Mouse (Mus musculus): Measurements from ENCODE around the gene Tk2. TPM values are rescaled to one million over a fixed set of nuclear protein-coding genes. Genes with fewer than 3 reads are reported as not detected.
"Not testable (repeated sequence)": the region's sequence is repeated elsewhere in the genome, so short reads cannot be mapped to it uniquely, and the experiment has no call there.

Gene Tk2
- polyA plus RNA-seq (2015; fragmentation: Nextera tagmentation; extraction: Ambion mirVana) = 40.2 and 46.7 TPM in 2 replicates

DNA sequence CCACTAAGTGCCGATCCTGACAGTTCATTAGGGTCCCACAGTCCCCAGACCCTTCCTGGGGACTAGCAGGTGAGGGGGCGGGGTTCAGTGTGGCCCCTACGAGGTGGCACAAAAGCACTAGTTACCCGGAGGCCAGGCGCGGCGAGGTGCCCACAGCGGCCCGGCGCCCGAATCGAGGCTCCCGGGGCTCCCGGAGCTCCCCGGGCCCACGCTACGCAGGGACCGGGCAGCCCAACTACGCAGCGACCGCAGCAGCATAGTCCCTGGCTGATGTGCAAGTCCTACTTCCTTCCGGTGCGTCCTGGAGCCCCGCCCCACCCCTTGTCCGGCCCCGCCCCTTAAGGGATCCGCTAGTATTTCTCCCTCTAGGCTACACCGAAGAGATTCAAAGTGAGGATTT is at the start of gene Tk2:
Gene Tk2 (minus strand): TSS at position 283 of the 400 bp plus-strand sequence.
- WGBS = under 1% methylated on average over 28 of the region's 28 CpGs
- Histone ChIP-seq H3K36me3 (peaks cover 9% of the 10 kb centered on the region; the same call in 1 of the 2 replicates), H3K9me3 (replicated peaks) (no peaks in the 10 kb centered on the region), H3K4me1 (peaks cover 32% of the 10 kb centered on the region), H3K4me2 (peak within 1 kb of the TSS; percentile 85), H3K27me3 (replicated peaks) (no peaks in the 10 kb centered on the region), H3K27ac (replicated peaks) (peak within 1 kb of the TSS; percentile 72), H3K9ac (replicated peaks) (peak within 1 kb of the TSS; percentile 91), H3K4me3 (replicated peaks) (peak within 1 kb of the TSS; percentile 90)
- ATAC-seq (ENCODE audit: low FRiP score) = peak; percentile 94

DNA sequence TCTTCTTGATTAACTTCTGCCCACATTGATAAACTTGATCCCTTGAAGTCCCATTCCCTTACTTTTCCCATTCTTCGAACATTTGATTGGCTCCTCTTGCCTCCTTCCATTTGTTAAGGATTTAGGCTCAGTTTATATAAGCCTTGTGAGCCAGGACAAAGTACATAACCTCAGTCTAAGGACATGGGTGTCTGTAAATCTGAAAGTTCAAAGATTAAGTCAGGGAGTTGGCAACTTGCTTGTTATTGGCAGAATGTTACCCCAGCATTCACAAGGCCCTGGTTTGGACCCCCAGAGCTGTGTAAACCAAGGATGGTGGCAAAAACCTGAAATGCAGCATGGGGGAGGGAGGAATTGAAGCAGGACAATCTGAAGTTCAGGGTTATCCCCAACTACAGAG is 46.0 kb upstream of the Tk2 start:
- H3K27me3 ChIP-seq (replicated peaks) = no peaks in the 10 kb centered on the region
- H3K27ac ChIP-seq (replicated peaks) = no peak overlapping the region
- H3K36me3 ChIP-seq = no peaks in the 10 kb centered on the region
- no peak overlapping the region for H3K9ac ChIP-seq (replicated peaks)
- no peak for ATAC-seq (ENCODE audit: low FRiP score)
- no peak overlapping the region for H3K4me3 ChIP-seq (replicated peaks)
- no peaks in the 10 kb centered on the region for H3K4me1 ChIP-seq
- H3K9me3 ChIP-seq (replicated peaks) = no peaks in the 10 kb centered on the region
- 93% methylated on average over 1 of the region's 1 CpGs for WGBS
- H3K4me2 ChIP-seq = no peak overlapping the region

DNA sequence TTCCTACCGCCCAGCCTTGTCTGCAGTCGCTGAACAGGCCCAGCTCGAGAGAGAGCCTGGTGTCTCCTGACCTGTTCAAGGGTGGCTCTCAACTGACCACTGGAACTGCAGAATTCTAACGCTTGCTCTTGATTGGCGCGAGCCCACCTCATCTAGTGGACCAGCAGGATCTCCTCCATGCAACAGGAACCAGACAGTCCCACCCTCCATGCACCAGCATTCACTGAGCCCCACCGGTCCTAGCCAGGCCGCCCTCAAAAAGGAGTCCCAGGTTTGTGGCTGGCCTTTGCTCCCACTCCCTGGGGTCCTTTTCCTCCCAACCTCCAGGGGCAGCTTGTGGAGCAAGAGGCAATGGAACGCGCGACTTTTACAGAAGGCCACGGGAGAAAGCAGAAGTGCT is 44.7 kb upstream of the Tk2 start, which contains the start of gene Cmtm2a:
Gene Cmtm2a (minus strand): TSS at position 101 of the 400 bp plus-strand sequence.
- H3K4me3 ChIP-seq (replicated peaks); ATAC-seq (ENCODE audit: low FRiP score); H3K9ac ChIP-seq (replicated peaks); H3K4me2 ChIP-seq; H3K4me1 ChIP-seq; H3K9me3 ChIP-seq (replicated peaks); H3K36me3 ChIP-seq; H3K27me3 ChIP-seq (replicated peaks); H3K27ac ChIP-seq (replicated peaks): not testable (repeated sequence)
- WGBS = 90% methylated on average over 12 of the region's 12 CpGs

DNA sequence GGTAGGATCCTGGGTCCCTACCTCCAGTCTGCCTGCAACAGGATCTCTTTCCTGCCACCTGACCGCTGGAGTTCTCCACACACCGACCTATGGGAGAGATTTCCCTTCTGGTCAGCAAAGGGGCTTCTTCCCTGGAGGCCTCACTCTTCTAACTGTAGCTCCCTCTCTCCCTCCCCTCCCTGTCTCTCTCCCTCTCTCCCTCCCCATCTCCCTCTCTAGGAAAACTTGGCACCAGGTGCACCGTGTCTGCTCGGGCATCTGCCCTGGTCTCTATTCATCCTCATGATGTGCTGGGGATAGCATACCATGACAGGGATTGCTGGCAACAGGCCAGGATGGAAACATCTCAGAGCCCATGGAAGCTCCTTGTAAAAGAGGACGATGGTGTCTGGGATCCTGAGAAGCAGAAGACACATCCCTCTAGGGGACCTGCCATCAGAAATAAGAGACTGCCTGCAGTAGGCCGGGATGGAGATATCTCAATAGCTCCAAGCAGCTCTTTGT is 20.6 kb upstream of the Tk2 start:
- Histone ChIP-seq H3K27ac (replicated peaks) (no peak overlapping the region), H3K36me3 (0 out of 2 replicates have a peak, but pooled peaks cover 4% of the 10 kb centered on the region), H3K9me3 (replicated peaks) (no peaks in the 10 kb centered on the region), H3K9ac (replicated peaks) (no peak overlapping the region), H3K4me3 (replicated peaks) (no peak overlapping the region), H3K4me1 (no peaks in the 10 kb centered on the region), H3K4me2 (no peak overlapping the region), H3K27me3 (replicated peaks) (no peaks in the 10 kb centered on the region)
- 84% methylated on average over 6 of the region's 6 CpGs for WGBS
- no peak for ATAC-seq (ENCODE audit: low FRiP score)

DNA sequence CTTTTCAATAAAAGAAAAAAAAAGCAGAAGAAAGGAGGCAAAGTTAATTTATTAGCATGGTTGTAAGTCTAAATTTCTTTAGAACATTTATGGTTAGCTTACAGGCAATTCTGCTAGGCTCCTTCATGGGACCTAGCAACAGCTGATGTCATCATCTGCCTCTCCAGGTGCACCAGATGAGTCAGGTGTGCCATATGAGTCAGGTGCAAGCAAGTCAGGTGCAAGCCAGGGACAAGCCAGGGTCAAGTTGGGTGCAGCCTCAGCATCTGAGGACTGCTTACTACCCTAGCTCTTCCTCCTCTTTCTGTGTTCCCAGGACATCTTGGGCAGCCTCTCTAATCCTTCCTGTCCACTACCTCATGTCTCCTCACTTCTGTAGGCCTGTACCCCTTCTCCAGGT is 20.0 kb upstream of the Tk2 start:
- Histone ChIP-seq H3K27ac (replicated peaks) (no peak overlapping the region), H3K27me3 (replicated peaks) (no peaks in the 10 kb centered on the region), H3K4me1 (no peaks in the 10 kb centered on the region), H3K4me3 (replicated peaks) (no peak overlapping the region), H3K9me3 (replicated peaks) (no peaks in the 10 kb centered on the region), H3K4me2 (no peak overlapping the region), H3K9ac (replicated peaks) (no peak overlapping the region), H3K36me3 (0 out of 2 replicates have a peak, but pooled peaks cover 10% of the 10 kb centered on the region)
- ATAC-seq (ENCODE audit: low FRiP score) = no peak

DNA sequence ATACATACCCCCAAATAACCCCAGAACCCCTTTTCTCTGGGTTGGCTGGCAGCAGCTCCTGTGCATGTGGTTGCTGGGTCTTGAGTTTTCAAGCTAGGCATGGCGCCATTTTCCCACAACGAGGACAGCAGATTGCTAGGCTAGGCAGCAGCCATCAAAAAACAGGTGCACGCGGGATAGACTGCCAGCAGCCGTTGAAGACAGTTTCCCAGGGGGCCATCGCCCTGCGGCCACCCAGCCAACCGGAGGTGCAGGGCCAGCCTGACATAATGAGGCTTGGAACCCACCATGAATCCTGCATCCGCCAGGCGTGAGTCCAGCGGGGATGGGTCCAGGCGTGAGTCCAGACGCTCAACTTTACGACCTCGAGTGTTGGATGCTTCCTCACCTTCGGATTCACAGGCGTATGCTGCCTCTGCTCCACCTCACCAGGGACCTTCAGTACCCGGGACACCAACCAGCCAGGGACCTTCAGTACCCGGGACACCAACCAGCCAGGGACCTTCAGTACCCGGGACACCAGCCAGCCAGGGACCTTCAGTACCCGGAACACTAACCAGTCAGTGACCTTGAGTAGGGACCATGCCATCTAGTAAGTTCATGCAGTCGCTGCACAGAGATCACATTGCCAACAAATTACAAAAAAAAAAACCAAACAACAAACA is 16.0 kb upstream of the Tk2 start:
- H3K27ac ChIP-seq (replicated peaks); H3K4me2 ChIP-seq; H3K27me3 ChIP-seq (replicated peaks); H3K9me3 ChIP-seq (replicated peaks); H3K4me3 ChIP-seq (replicated peaks); H3K4me1 ChIP-seq; H3K9ac ChIP-seq (replicated peaks); ATAC-seq (ENCODE audit: low FRiP score): not testable (repeated sequence)
- 0 out of 2 replicates have a peak, but pooled peaks cover 13% of the 10 kb centered on the region for H3K36me3 ChIP-seq
- WGBS = 95% methylated on average over 22 of the region's 22 CpGs

DNA sequence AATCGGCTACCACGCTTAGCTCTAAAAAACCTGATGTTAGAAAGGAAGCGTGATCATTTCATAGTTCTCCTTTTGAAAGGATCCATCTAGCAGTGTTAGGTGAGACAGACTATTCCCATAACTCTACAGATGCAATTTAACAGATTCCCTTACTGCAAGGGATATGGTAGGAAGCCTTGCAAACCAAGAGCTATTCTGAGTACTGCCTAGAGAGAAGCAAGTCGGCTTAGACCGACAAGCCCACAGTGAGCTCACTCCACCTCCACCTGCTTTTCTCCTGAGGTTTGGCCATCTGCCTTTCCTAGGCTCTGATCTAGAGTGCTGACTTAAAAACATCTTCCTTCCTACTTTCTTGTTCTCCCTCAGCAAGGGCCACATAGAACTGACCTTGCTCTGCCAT is 13.4 kb upstream of the Tk2 start:
- not testable (repeated sequence) for H3K27me3 ChIP-seq (replicated peaks); H3K9ac ChIP-seq (replicated peaks); H3K27ac ChIP-seq (replicated peaks); H3K4me1 ChIP-seq; H3K4me2 ChIP-seq; H3K9me3 ChIP-seq (replicated peaks); H3K4me3 ChIP-seq (replicated peaks); ATAC-seq (ENCODE audit: low FRiP score)
- peaks cover 34% of the 10 kb centered on the region for H3K36me3 ChIP-seq
- WGBS = 94% methylated on average over 5 of the region's 5 CpGs

DNA sequence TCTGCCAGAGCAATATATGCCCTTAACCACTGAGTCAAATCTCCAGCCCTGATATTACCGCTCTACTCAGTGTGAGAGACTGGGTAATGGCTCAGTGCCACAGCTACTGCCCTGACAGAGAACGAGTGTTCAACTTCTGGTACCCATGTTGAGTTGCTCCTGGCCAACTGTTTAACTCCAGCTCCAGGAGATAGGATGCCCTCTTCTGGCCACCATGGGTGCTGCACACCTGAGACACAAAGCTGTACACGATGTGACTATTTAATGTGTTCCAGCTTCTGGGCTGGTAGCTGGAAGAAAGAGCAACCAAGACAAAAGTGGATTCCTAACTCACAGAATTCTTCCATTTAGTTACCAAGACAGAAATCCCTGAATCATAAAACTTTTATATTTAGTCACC is 4.7 kb upstream of the Tk2 start:
- H3K36me3 ChIP-seq = peaks cover 7% of the 10 kb centered on the region

DNA sequence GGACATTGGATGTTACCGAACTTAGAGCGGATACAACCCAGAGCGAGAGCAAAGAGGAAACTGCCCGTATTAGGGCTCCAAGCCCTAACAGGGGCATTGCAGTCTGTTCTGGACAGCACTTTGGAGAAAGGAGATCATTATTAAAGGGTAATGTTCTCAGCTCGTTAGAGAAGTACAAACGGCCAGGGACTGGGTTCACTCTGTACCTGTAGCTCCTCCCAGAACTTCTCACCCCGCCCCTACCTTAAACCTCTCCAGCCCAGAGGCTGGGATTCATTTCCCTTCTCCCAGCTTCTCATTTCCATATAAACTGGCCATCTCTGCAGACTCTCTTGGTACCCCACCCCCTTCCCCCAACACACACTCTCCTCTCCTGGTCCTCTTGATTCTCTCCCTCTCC is 3.1 kb upstream of the Tk2 start:
- no peak for ATAC-seq (ENCODE audit: low FRiP score)

More for the DNA sequence above, 4.7 kb upstream of the Tk2 start:
- no peak overlapping the region for H3K4me2 ChIP-seq
- peaks cover 18% of the 10 kb centered on the region for H3K4me1 ChIP-seq
- H3K27me3 ChIP-seq (replicated peaks) = no peaks in the 10 kb centered on the region
- no peak overlapping the region for H3K27ac ChIP-seq (replicated peaks)
- H3K9ac ChIP-seq (replicated peaks) = no peak overlapping the region
- ATAC-seq (ENCODE audit: low FRiP score) = no peak
- 0 out of 2 replicates have a peak, but pooled peaks cover 1% of the 10 kb centered on the region for H3K9me3 ChIP-seq (replicated peaks)
- WGBS = 92% methylated on average over 3 of the region's 3 CpGs
- H3K4me3 ChIP-seq (replicated peaks) = no peak overlapping the region

DNA sequence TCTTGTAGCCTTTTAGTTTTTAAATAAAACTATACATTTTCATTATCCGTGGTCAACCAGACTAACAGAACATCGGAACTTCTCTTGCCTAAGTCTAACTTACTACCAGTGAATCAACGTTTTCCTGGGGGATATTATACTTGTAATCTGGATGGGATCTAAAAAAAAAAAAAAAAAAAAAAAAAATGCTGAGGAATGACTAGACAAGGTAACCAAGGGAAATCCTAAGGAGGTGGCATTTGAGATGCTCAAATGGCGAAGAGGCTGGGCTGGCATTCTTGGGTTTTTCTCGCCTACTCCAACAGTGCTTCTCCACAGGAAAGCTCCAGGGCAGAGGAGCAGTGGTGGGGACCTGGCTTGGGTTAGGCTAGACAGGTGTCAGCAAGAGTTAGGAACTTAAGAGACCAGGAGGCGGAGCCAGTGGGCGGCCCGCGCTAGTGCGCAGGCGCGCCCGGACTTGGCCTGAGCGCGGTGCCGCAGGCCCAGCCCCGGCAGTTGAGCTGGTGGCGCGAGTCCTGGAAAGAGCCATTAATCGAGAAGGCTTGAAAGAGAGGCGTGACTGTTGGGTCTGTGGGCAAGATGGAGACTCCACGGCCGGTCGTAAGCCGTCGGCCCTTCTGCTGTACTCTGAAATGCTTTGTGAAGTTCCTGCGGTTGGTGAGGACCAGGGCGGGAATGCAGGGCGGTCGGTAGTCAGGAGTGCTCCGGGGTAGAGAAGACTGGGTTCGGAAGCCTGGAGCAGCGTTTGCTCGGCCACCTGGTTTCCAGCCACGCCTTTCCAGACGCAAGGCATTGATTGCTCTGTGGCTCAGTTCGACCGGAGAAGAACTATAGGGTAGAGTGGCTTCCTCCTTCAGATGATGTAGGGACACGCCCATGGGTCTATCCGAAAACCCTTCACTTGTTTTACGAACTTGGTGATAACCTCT is 2.3 kb upstream of the Tk2 start, which contains the start of gene Cklf:
Gene Cklf (plus strand): TSS at position 423 of the 929 bp plus-strand sequence.
- H3K27ac ChIP-seq (replicated peaks) = peak within 1 kb of the TSS; percentile 76
- H3K4me2 ChIP-seq = peak within 1 kb of the TSS; percentile 86
- H3K4me3 ChIP-seq (replicated peaks) = peak within 1 kb of the TSS; percentile 73
- no peaks in the 10 kb centered on the region for H3K9me3 ChIP-seq (replicated peaks)
- peak within 1 kb of the TSS; percentile 70 for H3K9ac ChIP-seq (replicated peaks)
- 4% methylated on average over 41 of the region's 41 CpGs for WGBS
- H3K4me1 ChIP-seq = peaks cover 32% of the 10 kb centered on the region
- ATAC-seq (ENCODE audit: low FRiP score) = peak; percentile 84
- no peaks in the 10 kb centered on the region for H3K27me3 ChIP-seq (replicated peaks)
- H3K36me3 ChIP-seq = no peaks in the 10 kb centered on the region

More for the DNA sequence above, 3.1 kb upstream of the Tk2 start:
- Histone ChIP-seq H3K36me3 (no peaks in the 10 kb centered on the region), H3K27me3 (replicated peaks) (no peaks in the 10 kb centered on the region), H3K4me3 (replicated peaks) (peak overlapping the region; percentile 73), H3K4me2 (peak overlapping the region; percentile 86), H3K9ac (replicated peaks) (peak overlapping the region; percentile 70), H3K27ac (replicated peaks) (no peak overlapping the region), H3K9me3 (replicated peaks) (no peaks in the 10 kb centered on the region), H3K4me1 (peaks cover 32% of the 10 kb centered on the region)
- under 1% methylated on average over 7 of the region's 7 CpGs for WGBS

DNA sequence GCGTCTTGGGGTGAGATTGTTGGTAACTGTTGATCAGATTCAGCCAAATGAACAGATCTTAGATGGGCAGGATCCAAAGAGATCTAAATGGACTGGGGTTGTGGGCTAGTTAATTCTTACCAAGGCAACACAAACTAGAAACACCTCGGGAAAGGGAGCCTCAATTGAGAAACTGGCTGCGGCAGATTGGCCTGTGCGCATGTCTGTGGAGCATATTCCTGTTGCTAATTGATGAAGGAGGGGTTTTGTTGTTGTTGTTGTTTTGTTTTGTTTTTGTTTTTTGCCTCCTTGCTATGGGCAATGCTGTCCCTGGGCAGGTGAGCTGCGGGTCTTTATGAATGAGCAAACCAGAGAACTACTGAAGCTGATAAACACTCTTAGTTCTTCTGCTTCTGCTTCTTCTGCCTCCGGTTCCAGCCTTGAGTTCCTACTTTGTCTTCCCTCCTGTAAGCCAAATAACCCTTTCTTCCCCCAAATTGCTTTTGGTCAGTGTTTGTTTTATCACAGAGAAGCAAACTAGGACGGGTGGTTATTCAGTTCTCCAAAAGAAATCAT is 1.2 kb upstream of the Tk2 start:
- Histone ChIP-seq H3K9ac (replicated peaks) (no peak overlapping the region), H3K4me1 (peaks cover 32% of the 10 kb centered on the region), H3K4me3 (replicated peaks) (no peak overlapping the region), H3K4me2 (no peak overlapping the region), H3K27me3 (replicated peaks) (no peaks in the 10 kb centered on the region), H3K27ac (replicated peaks) (no peak overlapping the region), H3K9me3 (replicated peaks) (no peaks in the 10 kb centered on the region), H3K36me3 (0 out of 2 replicates have a peak, but pooled peaks cover 7% of the 10 kb centered on the region)
- no peak for ATAC-seq (ENCODE audit: low FRiP score)
- 84% methylated on average over 7 of the region's 7 CpGs for WGBS
